Mouse (Mus musculus): ENCODE results near the gene Gli3.

Gli3 gene

GRCm38 (mm10) chr13:15495820-15496219 lies 32.8 kb downstream of the Gli3 start:
- no peak for DNase-seq

DNA sequence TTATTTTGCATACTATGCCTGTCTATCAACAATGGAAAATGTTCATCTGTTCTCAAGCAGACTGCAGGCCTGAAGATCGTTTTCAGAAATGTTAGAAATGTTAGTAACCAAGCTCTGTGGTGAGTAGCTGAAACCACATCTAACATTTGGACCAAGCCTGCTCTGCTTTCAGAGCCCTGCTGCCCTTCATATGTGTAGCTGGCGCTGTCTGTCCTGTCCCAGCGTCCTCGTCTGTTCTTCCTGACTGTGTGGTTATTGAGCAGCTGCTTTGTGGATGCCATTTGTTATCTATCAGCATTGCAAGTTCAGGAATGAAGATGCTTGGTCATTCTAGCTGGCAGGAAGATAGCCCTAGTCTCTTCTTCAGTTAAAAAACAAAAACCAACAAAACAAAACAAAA lies 35.3 kb downstream of the Gli3 start:
- DNase-seq: no peak

DNA sequence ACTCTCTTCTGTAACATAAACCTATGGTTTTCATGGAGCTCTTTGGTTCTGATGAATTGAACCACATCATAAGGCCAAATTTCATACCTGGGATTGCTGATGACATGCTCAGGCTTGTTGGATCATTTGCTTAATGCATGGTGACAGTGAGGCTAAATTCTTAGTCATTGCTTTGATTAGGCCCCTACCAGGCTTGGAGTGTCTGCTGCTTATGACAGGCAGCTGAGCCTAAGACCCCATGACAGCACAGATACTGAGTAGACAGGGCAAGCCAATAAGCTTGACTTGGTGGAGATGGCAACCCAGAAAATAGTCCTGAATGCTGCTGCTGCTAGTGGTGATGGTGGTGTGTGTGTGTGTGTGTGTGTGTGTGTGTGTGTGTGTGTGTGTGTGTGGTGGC lies 47.9 kb downstream of the Gli3 start:
- DNase-seq: no peak

- DNase-seq: no peak
Observed at GRCm38 (mm10) chr13:15513114-15513513, 50.1 kb downstream of the Gli3 start.

DNA sequence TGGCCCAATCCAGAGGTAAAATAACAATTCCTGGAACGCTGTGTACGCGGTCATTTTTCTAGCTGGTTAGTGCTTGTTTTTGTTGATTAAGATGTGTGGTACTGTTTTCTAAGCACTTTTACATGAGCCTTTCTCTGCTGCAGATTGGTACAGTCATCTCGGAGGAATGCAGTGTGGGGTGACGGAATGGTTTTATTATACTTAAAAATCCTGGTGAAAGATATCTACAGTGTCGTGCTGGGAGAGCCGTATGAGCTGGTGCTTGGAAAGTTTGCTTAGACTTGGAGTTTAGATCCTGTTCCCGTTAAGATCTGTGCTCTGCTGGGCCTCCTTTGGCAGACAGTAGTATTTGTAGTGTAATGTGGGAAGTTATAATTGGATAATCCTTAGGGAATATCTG lies 51.0 kb downstream of the Gli3 start:
- no peak for DNase-seq

- DNase-seq: no peak
Observed at GRCm38 (mm10) chr13:15517048-15517760, 54.2 kb downstream of the Gli3 start.

- no peak for DNase-seq
Observed at GRCm38 (mm10) chr13:15520353-15520752, 57.3 kb downstream of the Gli3 start.

DNA sequence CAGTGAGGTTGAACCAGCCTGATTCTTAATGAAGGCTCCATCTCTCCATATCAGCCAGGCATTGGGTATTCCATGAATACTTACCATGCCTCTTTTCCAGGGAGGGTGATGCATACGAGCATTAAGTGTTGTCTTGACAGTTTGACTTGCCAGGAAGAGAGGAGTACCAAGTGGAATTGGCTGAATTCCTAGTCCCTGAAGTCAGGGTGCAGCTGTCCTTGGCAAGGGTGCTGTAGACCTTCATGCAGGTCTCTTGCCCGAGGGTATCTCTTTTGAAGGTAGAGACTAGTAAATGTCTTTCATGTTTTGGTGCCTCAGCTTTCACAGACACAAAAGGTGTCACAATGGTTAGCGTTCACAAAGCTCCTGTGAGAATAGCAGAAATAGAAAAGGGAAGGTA lies 59.1 kb downstream of the Gli3 start:
- DNase-seq: no peak

GRCm38 (mm10) chr13:15524208-15524607 lies 61.2 kb downstream of the Gli3 start:
- DNase-seq: no peak

- no peak for DNase-seq
Observed at GRCm38 (mm10) chr13:15526691-15527090, 63.7 kb downstream of the Gli3 start.

- DNase-seq: no peak
Observed at GRCm38 (mm10) chr13:15531568-15531967, 68.5 kb downstream of the Gli3 start.

- DNase-seq: no peak
Observed at GRCm38 (mm10) chr13:15537206-15537605, 74.2 kb downstream of the Gli3 start.

DNA sequence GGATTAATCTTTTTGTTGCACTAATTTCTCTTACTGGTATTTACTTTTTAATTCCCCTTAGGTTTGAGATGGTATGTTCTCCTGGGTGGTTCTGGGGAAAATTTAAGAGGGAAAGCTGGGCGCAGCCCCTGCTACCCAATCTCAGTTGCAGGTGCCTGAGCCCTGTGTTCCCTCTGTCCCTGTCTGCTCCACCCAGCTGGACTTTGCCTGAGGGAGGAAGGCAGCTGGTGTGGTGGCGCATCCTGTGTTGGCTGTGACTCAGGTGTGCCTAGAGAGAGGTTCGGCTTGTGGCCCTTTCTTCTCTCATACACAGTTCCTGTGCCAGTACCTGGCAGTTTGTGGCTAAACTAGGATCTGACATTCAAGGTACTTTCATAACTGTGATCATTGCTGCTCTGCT lies 74.6 kb downstream of the Gli3 start:
- DNase-seq: peak; percentile 44

GRCm38 (mm10) chr13:15538389-15538788 lies 75.4 kb downstream of the Gli3 start:
- peak; percentile 9 for DNase-seq

- no peak for DNase-seq
Observed at GRCm38 (mm10) chr13:15542053-15542452, 79.0 kb downstream of the Gli3 start.

DNA sequence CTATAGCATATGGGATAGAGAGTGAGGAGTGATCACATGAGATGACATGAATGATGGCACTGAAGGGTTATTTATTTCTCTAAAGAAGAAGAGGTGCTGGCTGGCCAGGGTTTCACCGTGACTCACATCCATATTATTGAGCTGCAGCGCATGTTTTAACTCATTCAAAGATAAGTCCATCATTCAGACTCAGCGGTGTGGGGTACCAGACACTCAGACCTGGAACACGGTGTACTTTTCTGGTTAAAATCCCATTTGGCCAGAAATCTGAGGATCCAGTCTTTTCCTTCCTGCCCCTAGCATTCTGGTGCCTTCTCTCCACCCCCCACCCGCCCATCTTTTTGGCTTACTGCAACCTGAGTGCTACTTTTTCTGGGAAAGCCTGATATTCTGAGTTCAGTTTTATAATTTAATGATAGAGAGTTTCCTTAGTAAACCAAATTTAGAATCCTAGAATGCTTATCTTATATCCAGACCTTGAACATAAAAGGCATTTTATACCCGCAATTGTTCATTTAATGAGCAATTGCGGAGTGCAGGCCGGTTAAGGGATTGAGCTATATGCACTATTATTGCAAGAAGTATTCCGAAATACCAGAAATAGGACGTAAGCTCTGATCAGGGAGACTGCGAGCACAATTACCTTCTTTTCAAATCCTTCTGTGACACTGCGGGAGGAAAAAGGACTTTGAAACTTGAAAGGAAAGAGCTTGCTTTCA lies 80.3 kb downstream of the Gli3 start:
- no peak for DNase-seq

- no peak for DNase-seq
Observed at GRCm38 (mm10) chr13:15543888-15544640, 81.0 kb downstream of the Gli3 start.

GRCm38 (mm10) chr13:15545346-15545896 lies 82.4 kb downstream of the Gli3 start:
- DNase-seq: no peak

DNA sequence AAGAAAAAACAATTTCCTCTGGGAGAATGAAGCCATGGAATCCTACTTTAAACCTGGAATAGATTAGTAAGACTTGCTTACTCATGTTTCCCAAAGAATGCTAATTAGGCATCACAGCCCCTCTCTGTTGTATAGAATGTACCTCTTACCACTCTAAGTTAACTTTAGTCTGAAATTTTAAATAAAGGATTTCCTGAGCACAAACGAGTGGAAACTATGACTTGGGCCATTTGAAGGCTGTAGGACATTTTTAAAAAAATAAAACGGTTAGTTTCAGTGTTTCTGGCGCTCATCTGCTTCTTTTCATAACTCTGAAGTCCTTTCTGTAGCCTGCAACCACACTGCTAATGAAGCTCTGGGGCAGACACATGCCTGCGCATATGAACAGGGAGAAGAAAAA lies 83.2 kb downstream of the Gli3 start:
- no peak for DNase-seq

DNA sequence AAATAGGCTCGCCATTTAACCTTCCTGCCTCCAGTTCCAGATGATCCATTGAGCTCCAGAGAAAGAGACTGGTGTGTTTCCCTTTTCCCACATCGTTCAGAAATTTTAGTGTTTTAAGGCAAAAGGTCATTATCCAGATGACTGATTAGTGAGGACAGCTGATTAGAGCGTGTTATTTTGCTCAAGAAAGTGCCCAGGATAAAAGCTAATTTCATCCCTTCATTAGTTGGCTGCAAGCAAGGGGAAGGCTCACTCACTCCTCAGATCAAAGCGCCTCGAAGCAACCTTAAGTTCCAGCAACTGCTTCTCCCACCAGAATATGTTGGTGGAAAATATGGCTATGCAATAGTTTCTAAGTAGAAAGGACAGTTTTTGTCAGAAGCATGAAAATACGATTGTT lies 86.4 kb downstream of the Gli3 start:
- DNase-seq: no peak

- DNase-seq: no peak
Observed at GRCm38 (mm10) chr13:15550027-15550602, 87.1 kb downstream of the Gli3 start.

- no peak for DNase-seq
Observed at GRCm38 (mm10) chr13:15550731-15551130, 87.7 kb downstream of the Gli3 start.

DNA sequence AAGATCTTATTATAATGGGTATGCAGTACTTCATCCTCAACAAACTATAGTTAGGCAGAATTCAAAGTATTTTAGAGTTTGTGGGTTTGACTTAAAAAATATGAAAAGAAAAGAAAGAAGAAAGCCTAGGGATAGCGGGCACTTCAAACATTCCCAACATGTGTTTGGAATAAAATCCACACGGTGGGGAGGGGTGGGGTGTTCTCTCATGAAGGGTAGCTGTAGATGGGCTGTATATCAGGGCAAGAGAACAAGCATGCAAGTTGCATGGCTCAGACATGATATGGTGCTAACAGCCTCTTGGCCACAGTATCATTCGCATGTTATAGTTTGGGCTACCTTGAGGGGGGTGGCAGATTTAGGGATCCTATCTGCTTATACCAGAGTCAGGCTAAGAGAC lies 89.0 kb downstream of the Gli3 start:
- DNase-seq: no peak
